Mouse (Mus musculus): Measurements from ENCODE around the gene March8.

GRCm38 (mm10) chr6:116337835-116338501, at the start of gene March8:
- TF ChIP-seq CTCF (IDR thresholded peaks at IDR 0.05; ENCODE audit: control insufficient read depth, insufficient read depth, insufficient read length) (no peak), MAX (IDR thresholded peaks at IDR 0.05) (peak; percentile 87), CEBPB (IDR thresholded peaks at IDR 0.05; ENCODE audit: low read depth) (no peak), MYOG (IDR thresholded peaks at IDR 0.05; ENCODE audit: control insufficient read depth, extremely low read depth, insufficient read length) (no peak), MYOD1 (IDR thresholded peaks at IDR 0.05; ENCODE audit: control insufficient read depth, insufficient read length, low read depth) (no peak), USF1 (IDR thresholded peaks at IDR 0.05; ENCODE audit: low read depth) (peak; percentile 98)

Measured in C2C12 (cell line).